Mouse (Mus musculus) myocyte (in vitro differentiated cells): Measurements from ENCODE around the gene Pnpla5.

Source experiments
- MYOG ChIP-seq, 3 experiments: IDR thresholded peaks; one replicate each; pipeline ENCODE4 v1.6.1; 2011; ENCODE audit warnings: control low read depth in 2 of 3, low read depth in 2 of 3, mild to moderate bottlenecking in 2 of 3; ENCODE audit not compliant: insufficient read length in 2 of 3, control insufficient read depth in 1 of 3, insufficient read depth in 1 of 3
- TCF12 ChIP-seq: IDR thresholded peaks from one replicate; pipeline ENCODE4 v1.6.1; 2011; ENCODE audit warnings: mild to moderate bottlenecking, control low read depth; ENCODE audit not compliant: poor library complexity, insufficient read depth, severe bottlenecking

GRCm38 (mm10) chr15:84126447-84126846, 3.5 kb upstream of the Pnpla5 start:
- TF ChIP-seq MYOG (IDR thresholded peaks at IDR 0.05; ENCODE audit: control insufficient read depth in 1 of 3, insufficient read depth in 1 of 3, insufficient read length in 2 of 3, low read depth in 2 of 3) (no peak), TCF12 (no peak)
